Mouse (Mus musculus): ENCODE results near the gene Gm13279.
"Not testable (repeated sequence)": the region's sequence is repeated elsewhere in the genome, so short reads cannot be mapped to it uniquely, and the experiment has no call there.

DNA sequence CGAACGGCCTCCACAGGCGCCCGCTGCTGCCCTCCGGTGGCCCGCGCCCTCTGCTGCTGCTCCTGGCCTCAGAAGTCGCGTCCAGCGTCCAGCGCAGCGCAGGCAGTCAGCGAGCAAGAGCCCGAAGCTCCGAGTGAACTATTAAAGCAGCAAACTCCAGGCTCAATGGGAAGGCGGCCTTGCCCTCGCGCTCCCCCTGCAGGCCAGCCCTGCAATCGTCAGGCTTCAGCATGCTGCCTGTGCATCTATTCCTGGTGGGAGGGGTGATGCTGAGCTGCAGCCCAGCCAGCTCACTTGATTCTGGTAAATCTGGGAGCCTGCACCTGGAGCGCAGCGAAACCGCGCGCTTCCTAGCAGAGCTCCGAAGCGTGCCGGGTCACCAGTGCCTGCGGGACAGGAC lies 8.8 kb upstream of the Gm13279 start, which contains the start of gene Gm13277:
- TF ChIP-seq CTCF (IDR thresholded peaks at IDR 0.05; ENCODE audit: low read depth), result peak; percentile 59
- not testable (repeated sequence) for TF ChIP-seq EP300 (optimal IDR thresholded peaks at IDR 0.05)

All from stomach, postnatal 0 days (tissue).